Mouse (Mus musculus) gastrocnemius, adult 2 months (tissue): ENCODE measurements around the gene She. TPM values are rescaled to one million over a fixed set of nuclear protein-coding genes. Genes with fewer than 3 reads are reported as not detected.

Source experiments
- DNase-seq: peaks from one replicate; pipeline ENCODE4 v3.0.0; 2022
- H3K27ac ChIP-seq: fragments of 200-600 bp; 2 replicates; pipeline ENCODE4 v1.8.1; 2022; ENCODE audit warnings: mild to moderate bottlenecking
- H3K4me3 ChIP-seq: fragments of 200-600 bp; 2 replicates; pipeline ENCODE4 v1.8.1; 2022; ENCODE audit warnings: mild to moderate bottlenecking, moderate library complexity
- CTCF ChIP-seq: fragments of 200-600 bp; IDR thresholded peaks from 2 replicates; pipeline ENCODE4 v1.8.1; 2022; ENCODE audit warnings: antibody characterized with exemption, mild to moderate bottlenecking, moderate library complexity
- intact Hi-C: fragments of 180-260 bp; cut with DNase I; formaldehyde crosslinking; loops from one replicate; pipeline ENCODE4 v1.15.1; 2025
- total RNA-seq, 2 experiments: library from RNA; stranded (reverse); gene quantifications; 2 replicates each; pipeline ENCODE4 v1.2.3; 2021

The She gene
- total RNA-seq, 2 experiments from 2014 or later, result 4.1 to 5.1 TPM

DNA sequence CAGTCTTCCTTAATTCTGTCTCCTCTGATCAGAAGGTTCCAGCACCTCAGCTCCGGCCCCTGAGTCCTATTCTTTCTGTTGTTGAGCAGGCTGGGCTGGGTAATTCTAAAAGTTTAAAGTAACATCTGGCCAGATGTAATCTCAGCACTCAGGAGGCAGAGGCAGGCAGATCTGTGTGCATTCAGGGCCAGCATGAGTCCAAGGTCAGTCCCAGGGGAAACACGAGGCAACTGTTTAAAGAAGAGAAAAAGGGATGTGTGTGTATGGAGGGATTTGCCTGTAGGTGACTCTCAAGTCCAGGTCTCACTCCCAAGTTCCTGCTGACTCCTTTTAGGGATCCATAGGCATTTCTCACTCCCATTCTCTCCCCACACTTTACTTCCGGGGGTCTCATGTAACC is 76.7 kb downstream of the She start:
- intact Hi-C loops, result no loop called here
- H3K27ac ChIP-seq, result no peak overlapping the region
- H3K4me3 ChIP-seq, result no peak overlapping the region
- TF ChIP-seq CTCF, result no peak
- no peak for DNase-seq

Other genes starting within 250 kb of the She start
- 1 to 10 TPM; 3.0 to 3.4 TPM for gene Adar, start 116.3 kb upstream of the She start, total RNA-seq
- gene Chrnb2, start 66.7 kb upstream of the She start, total RNA-seq, result under 1 TPM; 0.08 to 0.11 TPM
- gene Ube2q1, start 57.8 kb upstream of the She start, total RNA-seq, result 10 to 100 TPM; 14.2 to 15.9 TPM
- gene Il6ra, start 81.8 kb downstream of the She start, total RNA-seq, result 1 to 10 TPM; 4.3 to 6.4 TPM
- gene Atp8b2, start 132.1 kb downstream of the She start, total RNA-seq, result 1 to 10 TPM; 6.0 to 9.8 TPM
- gene Hax1, start 167.4 kb downstream of the She start, total RNA-seq, result 10 to 100 TPM; 52.2 to 57.7 TPM
- gene 4933434E20Rik, start 220.3 kb downstream of the She start, total RNA-seq, result 10 to 100 TPM; 82.0 to 93.3 TPM
- gene Ubap2l, start 221.3 kb downstream of the She start, total RNA-seq, result 100 to 1,000 TPM in 1 of 2 experiments, 10 to 100 TPM in 1; 94.5 to 104 TPM
- gene Tpm3, start 241.3 kb downstream of the She start, total RNA-seq, result 1,000 to 10,000 TPM in 1 of 2 experiments, 100 to 1,000 TPM in 1; 428 to 1,099 TPM